8 mouse cellular contexts compared by ENCODE assay signal in the genomic region with DNA sequence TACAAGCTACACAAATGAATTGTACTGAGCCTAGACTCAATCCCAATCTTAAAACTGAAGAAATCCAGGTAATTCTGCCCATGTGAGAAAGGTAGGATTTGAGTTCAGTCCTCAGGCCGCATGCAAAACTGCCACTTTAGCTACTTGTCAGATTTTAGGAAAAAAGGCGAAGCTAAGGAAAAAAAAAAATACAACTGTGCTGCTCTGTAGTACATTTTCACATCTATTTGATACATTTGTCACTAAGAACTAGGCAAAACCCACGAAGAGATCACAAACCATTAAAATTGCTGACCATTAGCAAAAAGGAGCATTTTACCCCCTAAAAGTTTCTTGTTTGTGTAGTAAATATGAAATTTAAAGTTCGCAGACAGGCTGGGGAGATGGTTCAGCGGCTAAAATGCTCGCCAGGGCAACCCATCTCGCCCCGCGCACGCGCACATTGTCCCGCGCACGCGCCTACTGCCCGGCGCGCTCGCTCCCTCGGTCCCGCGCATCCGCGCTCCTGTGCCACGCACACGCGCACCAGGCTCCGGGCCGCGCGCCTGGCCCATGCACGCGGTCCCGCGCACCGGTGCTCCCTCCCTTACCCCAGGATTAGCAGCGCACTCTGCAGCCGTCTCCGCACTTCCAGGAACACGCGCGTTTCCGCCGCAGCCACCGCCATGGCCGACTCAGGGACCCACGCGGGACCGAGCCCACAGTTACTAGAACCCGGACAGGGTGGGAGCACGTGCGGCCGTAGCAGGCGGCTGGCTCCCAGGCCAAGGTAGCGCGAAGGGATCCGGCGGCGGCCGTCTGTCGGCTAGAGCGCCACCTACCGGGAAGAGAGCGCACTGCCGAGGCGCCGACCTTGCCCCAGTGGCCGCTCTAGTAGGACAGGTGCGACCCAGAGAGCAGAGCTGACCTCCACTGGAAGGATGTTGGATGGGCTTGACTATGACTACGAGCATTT. TPM values are rescaled to one million over a fixed set of nuclear protein-coding genes. Genes with fewer than 3 reads are reported as not detected.
A peak's percentile ranks its signal among the peaks of the same experiment; 100 is the strongest.
DNase-seq lines count a peak whose midpoint lies in the region; ATAC-seq and TF ChIP-seq lines count a peak whose summit lies in the region.

A gene (minus strand): TSS at position 800 of the 955 bp plus-strand sequence.

- H3K27ac ChIP-seq in forebrain, embryonic 14.5 days (ENCODE audit: low read depth, low read length): peak within 1 kb of the TSS; percentile 70
- peak within 1 kb of the TSS; percentile 61 for H3K27ac ChIP-seq in liver, postnatal 0 days (ENCODE audit: low read depth)
- H3K27ac ChIP-seq in neural tube, embryonic 13.5 days (replicated peaks): peak within 1 kb of the TSS; percentile 87

- peak; percentile 97 for TF ChIP-seq CTCF in liver, postnatal 0 days (IDR thresholded peaks at IDR 0.05; ENCODE audit: low read depth)

- no peaks in the 10 kb centered on the region for H3K27me3 ChIP-seq in forebrain, embryonic 14.5 days (replicated peaks; ENCODE audit: control insufficient read depth, insufficient read depth, low read length)
- no peaks in the 10 kb centered on the region for H3K27me3 ChIP-seq in liver, postnatal 0 days (ENCODE audit: insufficient read depth, low read length)
- H3K27me3 ChIP-seq in neural tube, embryonic 13.5 days: peaks cover 11% of the 10 kb centered on the region

- no peaks in the 10 kb centered on the region for H3K36me3 ChIP-seq in forebrain, embryonic 14.5 days (ENCODE audit: control insufficient read depth, insufficient read depth, low read length)
- H3K36me3 ChIP-seq in liver, postnatal 0 days (replicated peaks; ENCODE audit: insufficient read depth, low read length): no peaks in the 10 kb centered on the region
- H3K36me3 ChIP-seq in neural tube, embryonic 13.5 days: no peaks in the 10 kb centered on the region

- no peak for TF ChIP-seq EP300 in liver, postnatal 0 days (IDR thresholded peaks at IDR 0.05; ENCODE audit: low read depth)

- peaks cover 2% of the 10 kb centered on the region; the same call in 1 of the 2 replicates for H3K4me1 ChIP-seq in forebrain, embryonic 14.5 days (ENCODE audit: control insufficient read depth, insufficient read depth, low read length)
- peaks cover 20% of the 10 kb centered on the region for H3K4me1 ChIP-seq in liver, postnatal 0 days (ENCODE audit: insufficient read depth)
- peaks cover 31% of the 10 kb centered on the region for H3K4me1 ChIP-seq in neural tube, embryonic 13.5 days (replicated peaks)

- peak; percentile 89 for DNase-seq in ES-CJ7 (ENCODE audit: low read depth, low spot score)
- DNase-seq in cerebellum, adult 11 months: peak; percentile 92
- DNase-seq in forebrain, embryonic 14.5 days (ENCODE audit: low spot score): peak; percentile 88
- peak; percentile 91 to 92 for DNase-seq in heart, postnatal 14 days
- peak; percentile 89 for DNase-seq in layer of hippocampus, adult 11-12 months (ENCODE audit: low spot score)
- peak; percentile 90 for DNase-seq in liver, postnatal 0 days
- DNase-seq in telencephalon, adult 2 months (ENCODE audit: low read depth, low spot score): peak; percentile 72

- H3K9ac ChIP-seq in forebrain, embryonic 14.5 days (ENCODE audit: low read length): peak within 1 kb of the TSS; percentile 77
- H3K9ac ChIP-seq in liver, postnatal 0 days (replicated peaks): peak within 1 kb of the TSS; percentile 79
- H3K9ac ChIP-seq in neural tube, embryonic 13.5 days: peak within 1 kb of the TSS; percentile 84

- H3K9me3 ChIP-seq in forebrain, embryonic 14.5 days (replicated peaks; ENCODE audit: control insufficient read depth, low read length): no peaks in the 10 kb centered on the region
- H3K9me3 ChIP-seq in liver, postnatal 0 days (ENCODE audit: low read length): no peaks in the 10 kb centered on the region
- H3K9me3 ChIP-seq in neural tube, embryonic 13.5 days: no peaks in the 10 kb centered on the region

- peak within 1 kb of the TSS; percentile 48 for H3K4me3 ChIP-seq in forebrain, embryonic 14.5 days (ENCODE audit: low read depth, low read length)
- H3K4me3 ChIP-seq in liver, postnatal 0 days (ENCODE audit: low read depth, low read length): peak within 1 kb of the TSS; percentile 72
- H3K4me3 ChIP-seq in neural tube, embryonic 13.5 days: peak within 1 kb of the TSS; percentile 68

- intact Hi-C loops in heart, postnatal 14 days (cut with DNase I): loop anchor here (5.0 kb wide), 1 partner anchor 53 kb away; no protein-coding TSS in a partner anchor

- 3% methylated on average over 70 of the region's 70 CpGs for WGBS in forebrain, embryonic 14.5 days
- WGBS in liver, postnatal 0 days (ENCODE audit: insufficient replicate concordance): 2% methylated on average over 70 of the region's 70 CpGs
- 2% methylated on average over 70 of the region's 70 CpGs for WGBS in neural tube, embryonic 13.5 days

- ATAC-seq in forebrain, embryonic 14.5 days: peak; percentile 78
- ATAC-seq in liver, postnatal 0 days: peak; percentile 85
- ATAC-seq in neural tube, embryonic 13.5 days (ENCODE audit: low read depth): peak; percentile 83

- H3K4me2 ChIP-seq in forebrain, embryonic 14.5 days (ENCODE audit: low read length): peak within 1 kb of the TSS; percentile 54
- H3K4me2 ChIP-seq in liver, postnatal 0 days (ENCODE audit: low read depth, low read length): peak within 1 kb of the TSS; percentile 94
- H3K4me2 ChIP-seq in neural tube, embryonic 13.5 days: peak within 1 kb of the TSS; percentile 56

RNA-seq across cellular contexts. Expression of the gene that starts here (rescaled TPM):
- 5.0 and 7.6 TPM in 2 replicates for polyA plus RNA-seq in forebrain, embryonic 14.5 days (2014; fragmentation: Nextera tagmentation; extraction: Ambion mirVana)
- total RNA-seq in heart, postnatal 14 days (2021): 1 to 10 TPM in 1 of 2 experiments, under 1 TPM in 1; 0.86 to 1.7 TPM
- 2.5 and 3.2 TPM in 2 replicates for polyA plus RNA-seq in liver, postnatal 0 days (2015; fragmentation: Nextera tagmentation; extraction: Ambion mirVana)
- polyA plus RNA-seq in neural tube, embryonic 13.5 days (2015; fragmentation: Nextera tagmentation; extraction: Ambion mirVana): 7.2 and 9.7 TPM in 2 replicates

Comparison
In these comparisons a context has a peak if more than half of its experiments do, and no peak if none do; other contexts are left out.
1. Peak in every context shown above with its lines: DNase-seq, ATAC-seq, H3K4me3 ChIP-seq and H3K27ac ChIP-seq.